In genomic region chr15:10175078-10175477, GRCm38 (mm10) we compare ENCODE assay signal across 15 mouse cellular contexts. TPM values are rescaled to one million over a fixed set of nuclear protein-coding genes. Genes with fewer than 3 reads are reported as not detected.
"Had no signal": no experiment of that assay in that cellular context is flagged by ENCODE, and none has a peak within 500 bp of the region (broad histone marks: within the 10 kb centered on the region; RNA-seq: fewer than 3 reads in every experiment).

No protein-coding gene starts in this region.

- DNase-seq: kidney, adult 2 months; kidney, postnatal 36 days; layer of hippocampus, adult 9-11 months; left cerebral cortex, postnatal 4 days; liver, postnatal 0 days; lung, embryonic 14.5 days; right cerebral cortex, postnatal 25 days; spleen, adult 18-20 months; thymus, adult 18-20 months; thymus, postnatal 36 days had no signal

- ATAC-seq: intestine, postnatal 0 days; liver, postnatal 0 days; lung, postnatal 0 days; midbrain, embryonic 13.5 days; midbrain, embryonic 16.5 days had no signal

RNA-seq across cellular contexts. Expression of gene Prlr, which starts 2.0 kb away (rescaled TPM):
- total RNA-seq: monocyte, adult 5-6 weeks had no signal
